Mouse (Mus musculus): ENCODE measurements at regions not wholly inside any gene's neighbourhood (a gene's known extent, or its start where the extent isn't known, plus 50 kb on each side); places are given as distances from the start of the nearest gene placed in this dataset.
A peak's percentile ranks its signal among the peaks of the same experiment; 100 is the strongest.

GRCm38 (mm10) chr19:26051478-26052215 lies 379.4 kb downstream of the Dmrt2 start:
- DNase-seq = no peak

GRCm38 (mm10) chr19:26059668-26060067 lies 387.5 kb downstream of the Dmrt2 start:
- DNase-seq = no peak

GRCm38 (mm10) chr19:26068553-26068952 lies 396.3 kb downstream of the Dmrt2 start:
- no peak for DNase-seq

GRCm38 (mm10) chr19:26069908-26070307 lies 397.7 kb downstream of the Dmrt2 start:
- no peak for DNase-seq

GRCm38 (mm10) chr19:26088318-26088717 lies 416.1 kb downstream of the Dmrt2 start:
- DNase-seq = no peak

- DNase-seq = peak; percentile 17
Measured at GRCm38 (mm10) chr19:26091386-26091785, 419.2 kb downstream of the Dmrt2 start.

GRCm38 (mm10) chr19:26093844-26094243 lies 421.6 kb downstream of the Dmrt2 start:
- DNase-seq = no peak

GRCm38 (mm10) chr19:26114326-26114725 lies 442.1 kb downstream of the Dmrt2 start:
- no peak for DNase-seq

GRCm38 (mm10) chr19:26128423-26128822 lies 456.2 kb downstream of the Dmrt2 start:
- DNase-seq = no peak

GRCm38 (mm10) chr19:26134385-26134784 lies 462.2 kb downstream of the Dmrt2 start:
- DNase-seq = no peak

- no peak for DNase-seq
Measured at GRCm38 (mm10) chr19:26135398-26136104, 463.3 kb downstream of the Dmrt2 start.

GRCm38 (mm10) chr19:26140647-26141046 lies 464.2 kb upstream of the Smarca2 start:
- no peak for DNase-seq

GRCm38 (mm10) chr19:26143539-26143938 lies 461.3 kb upstream of the Smarca2 start:
- no peak for DNase-seq

GRCm38 (mm10) chr19:26151216-26151615 lies 453.6 kb upstream of the Smarca2 start:
- DNase-seq = no peak

- no peak for DNase-seq
Measured at GRCm38 (mm10) chr19:26164993-26165392, 439.9 kb upstream of the Smarca2 start.

GRCm38 (mm10) chr19:26181774-26182173 lies 423.1 kb upstream of the Smarca2 start:
- DNase-seq = peak; percentile 6

- DNase-seq = no peak
Measured at GRCm38 (mm10) chr19:26185012-26185411, 419.8 kb upstream of the Smarca2 start.

GRCm38 (mm10) chr19:26190803-26191202 lies 414.0 kb upstream of the Smarca2 start:
- DNase-seq = no peak

- no peak for DNase-seq
Measured at GRCm38 (mm10) chr19:26193664-26194063, 411.2 kb upstream of the Smarca2 start.

GRCm38 (mm10) chr19:26208760-26209159 lies 396.1 kb upstream of the Smarca2 start:
- DNase-seq = no peak

GRCm38 (mm10) chr19:26234539-26234938 lies 370.3 kb upstream of the Smarca2 start:
- DNase-seq = no peak

GRCm38 (mm10) chr19:26244067-26244466 lies 360.8 kb upstream of the Smarca2 start:
- no peak for DNase-seq

GRCm38 (mm10) chr19:26249751-26250150 lies 355.1 kb upstream of the Smarca2 start:
- DNase-seq = no peak

- DNase-seq = no peak
Measured at GRCm38 (mm10) chr19:26258677-26259076, 346.2 kb upstream of the Smarca2 start.
